Mouse (Mus musculus) intestine, embryonic 16.5 days (tissue): ENCODE data around the gene Cmya5. TPM values are rescaled to one million over a fixed set of nuclear protein-coding genes. Genes with fewer than 3 reads are reported as not detected.

Experiments
- ATAC-seq: fragments of 200-750 bp; cut with Nextera tagmentation; 2 replicates; pipeline ENCODE4 v1.8.0; 2017; ENCODE audit warnings: moderate TSS enrichment, moderate library complexity
- H3K27ac ChIP-seq: fragments of 300-500 bp; sonication (generic); 2 replicates; pipeline ENCODE4 v1.5.1; 2014; ENCODE audit warnings: mild to moderate bottlenecking, low read length
- H3K27me3 ChIP-seq: fragments of 300-500 bp; sonication (generic); replicated peaks from 2 replicates; pipeline ENCODE4 v1.6.1; 2014; ENCODE audit warnings: low read length, control low read depth, mixed read lengths; ENCODE audit not compliant: control insufficient read depth, insufficient read depth
- H3K36me3 ChIP-seq: fragments of 300-500 bp; sonication (generic); 2 replicates; pipeline ENCODE4 v1.6.1; 2014; ENCODE audit warnings: low read length, control low read depth; ENCODE audit not compliant: control insufficient read depth, insufficient read depth
- H3K4me1 ChIP-seq: fragments of 300-500 bp; sonication (generic); 2 replicates; pipeline ENCODE4 v1.6.1; 2014; ENCODE audit warnings: low read length, control low read depth, mixed read lengths; ENCODE audit not compliant: control insufficient read depth, insufficient read depth
- H3K4me2 ChIP-seq: fragments of 300-500 bp; sonication (generic); 2 replicates; pipeline ENCODE4 v1.6.1; 2014; ENCODE audit warnings: low read depth, low read length, control low read depth
- H3K4me3 ChIP-seq: fragments of 300-500 bp; sonication (generic); 2 replicates; pipeline ENCODE4 v1.5.1; 2014; ENCODE audit warnings: mild to moderate bottlenecking, low read length
- H3K9ac ChIP-seq: fragments of 300-500 bp; sonication (generic); 2 replicates; pipeline ENCODE4 v1.6.1; 2014; ENCODE audit warnings: low read depth, low read length
- H3K9me3 ChIP-seq: fragments of 300-500 bp; sonication (generic); 2 replicates; pipeline ENCODE4 v1.6.1; 2016; ENCODE audit warnings: low read length, control low read depth; ENCODE audit not compliant: control insufficient read depth
- WGBS: fragments of 180-500 bp; shearing (Covaris S2); extraction: QIAGEN DNeasy Blood & Tissue Kit; methylation state at CpG from one replicate; pipeline ENCODE4 v1.1.7; 2014; 5-methylcytosine and 5-hydroxymethylcytosine counted together
- polyA plus RNA-seq: library from polyadenylated mRNA; unstranded; fragments of >200 nt; fragmentation: Nextera tagmentation; extraction: Ambion mirVana; gene quantifications from 2 replicates; pipeline ENCODE4 v1.2.1, GENCODE M21; 2015

Cmya5 gene
- polyA plus RNA-seq, 1 experiment from 2014 or later: 0.05 TPM

GRCm38 (mm10) chr13:93163303-93163702, 18.8 kb upstream of the Cmya5 start:
- ATAC-seq: no peak
- no peak overlapping the region for H3K4me3 ChIP-seq
- no peak overlapping the region for H3K9ac ChIP-seq
- WGBS: 94% methylated on average over 4 of the region's 4 CpGs
- H3K4me2 ChIP-seq: no peak overlapping the region
- H3K9me3 ChIP-seq: no peaks in the 10 kb centered on the region
- H3K27me3 ChIP-seq: no peaks in the 10 kb centered on the region
- no peak overlapping the region for H3K27ac ChIP-seq
- no peaks in the 10 kb centered on the region for H3K4me1 ChIP-seq
- 0 out of 2 replicates have a peak, but pooled peaks cover 10% of the 10 kb centered on the region for H3K36me3 ChIP-seq

GRCm38 (mm10) chr13:93162456-93162855, 17.9 kb upstream of the Cmya5 start:
- no peaks in the 10 kb centered on the region for H3K9me3 ChIP-seq
- no peaks in the 10 kb centered on the region for H3K4me1 ChIP-seq
- H3K27ac ChIP-seq: no peak overlapping the region
- 0 out of 2 replicates have a peak, but pooled peaks cover 10% of the 10 kb centered on the region for H3K36me3 ChIP-seq
- H3K4me3 ChIP-seq: no peak overlapping the region
- H3K27me3 ChIP-seq: no peaks in the 10 kb centered on the region
- H3K4me2 ChIP-seq: no peak overlapping the region
- no peak overlapping the region for H3K9ac ChIP-seq
- no peak for ATAC-seq

GRCm38 (mm10) chr13:93158261-93158660, 13.7 kb upstream of the Cmya5 start:
- H3K27me3 ChIP-seq: no peaks in the 10 kb centered on the region
- 89% methylated on average over 6 of the region's 6 CpGs for WGBS
- no peak overlapping the region for H3K4me2 ChIP-seq
- no peak overlapping the region for H3K4me3 ChIP-seq
- no peaks in the 10 kb centered on the region for H3K4me1 ChIP-seq
- H3K36me3 ChIP-seq: 0 out of 2 replicates have a peak, but pooled peaks cover 5% of the 10 kb centered on the region
- H3K9me3 ChIP-seq: no peaks in the 10 kb centered on the region
- H3K27ac ChIP-seq: no peak overlapping the region
- no peak for ATAC-seq
- H3K9ac ChIP-seq: no peak overlapping the region

- Histone ChIP-seq H3K4me2 (no peak overlapping the region), H3K27me3 (no peaks in the 10 kb centered on the region), H3K27ac (no peak overlapping the region), H3K9me3 (no peaks in the 10 kb centered on the region), H3K4me3 (no peak overlapping the region), H3K4me1 (no peaks in the 10 kb centered on the region), H3K9ac (no peak overlapping the region), H3K36me3 (peaks cover 3% of the 10 kb centered on the region; the same call in 1 of the 2 replicates)
- no peak for ATAC-seq
- 85% methylated on average over 1 of the region's 1 CpGs for WGBS
These were observed 8.8 kb upstream of the Cmya5 start for GRCm38 (mm10) chr13:93153280-93153679.

GRCm38 (mm10) chr13:93143819-93144283, 673 bp downstream of the Cmya5 start:
- H3K9ac ChIP-seq: peak overlapping the region; percentile 72
- H3K4me2 ChIP-seq: peak overlapping the region; percentile 95
- WGBS: 21% methylated on average over 11 of the region's 11 CpGs
- no peaks in the 10 kb centered on the region for H3K9me3 ChIP-seq
- H3K4me3 ChIP-seq: peak overlapping the region; percentile 66
- peaks cover 6% of the 10 kb centered on the region; the same call in 1 of the 2 replicates for H3K4me1 ChIP-seq
- no peaks in the 10 kb centered on the region for H3K36me3 ChIP-seq
- no peak overlapping the region for H3K27ac ChIP-seq
- H3K27me3 ChIP-seq: no peaks in the 10 kb centered on the region
- ATAC-seq: peak; percentile 87

GRCm38 (mm10) chr13:93141184-93141583, 3.3 kb downstream of the Cmya5 start:
- no peak overlapping the region for H3K4me2 ChIP-seq
- H3K27ac ChIP-seq: no peak overlapping the region
- no peak for ATAC-seq
- no peak overlapping the region for H3K9ac ChIP-seq
- H3K4me3 ChIP-seq: no peak overlapping the region
- H3K27me3 ChIP-seq: no peaks in the 10 kb centered on the region
- H3K36me3 ChIP-seq: no peaks in the 10 kb centered on the region
- peaks cover 6% of the 10 kb centered on the region; the same call in 1 of the 2 replicates for H3K4me1 ChIP-seq
- 96% methylated on average over 6 of the region's 6 CpGs for WGBS
- H3K9me3 ChIP-seq: no peaks in the 10 kb centered on the region

GRCm38 (mm10) chr13:93138059-93138458, 6.5 kb downstream of the Cmya5 start:
- Histone ChIP-seq H3K4me1 (no peaks in the 10 kb centered on the region), H3K4me3 (no peak overlapping the region), H3K27ac (no peak overlapping the region), H3K36me3 (no peaks in the 10 kb centered on the region), H3K9ac (no peak overlapping the region), H3K4me2 (no peak overlapping the region), H3K9me3 (no peaks in the 10 kb centered on the region), H3K27me3 (no peaks in the 10 kb centered on the region)
- no peak for ATAC-seq
- WGBS: 53% methylated on average over 1 of the region's 1 CpGs

GRCm38 (mm10) chr13:93137098-93137497, 7.4 kb downstream of the Cmya5 start:
- WGBS: 89% methylated on average over 7 of the region's 7 CpGs
- Histone ChIP-seq H3K4me3 (no peak overlapping the region), H3K9ac (no peak overlapping the region), H3K27me3 (no peaks in the 10 kb centered on the region), H3K36me3 (no peaks in the 10 kb centered on the region), H3K4me1 (no peaks in the 10 kb centered on the region), H3K27ac (no peak overlapping the region), H3K9me3 (no peaks in the 10 kb centered on the region), H3K4me2 (no peak overlapping the region)
- no peak for ATAC-seq

- H3K4me2 ChIP-seq: no peak overlapping the region
- no peaks in the 10 kb centered on the region for H3K9me3 ChIP-seq
- no peak overlapping the region for H3K9ac ChIP-seq
- no peaks in the 10 kb centered on the region for H3K36me3 ChIP-seq
- 91% methylated on average over 1 of the region's 1 CpGs for WGBS
- ATAC-seq: no peak
- no peak overlapping the region for H3K27ac ChIP-seq
- no peaks in the 10 kb centered on the region for H3K4me1 ChIP-seq
- H3K27me3 ChIP-seq: no peaks in the 10 kb centered on the region
- no peak overlapping the region for H3K4me3 ChIP-seq
These were observed 8.3 kb downstream of the Cmya5 start for GRCm38 (mm10) chr13:93136251-93136650.

- Histone ChIP-seq H3K9ac (no peak overlapping the region), H3K4me3 (no peak overlapping the region), H3K4me2 (no peak overlapping the region), H3K27me3 (no peaks in the 10 kb centered on the region), H3K9me3 (no peaks in the 10 kb centered on the region), H3K27ac (no peak overlapping the region), H3K36me3 (no peaks in the 10 kb centered on the region), H3K4me1 (no peaks in the 10 kb centered on the region)
- 82% methylated on average over 2 of the region's 2 CpGs for WGBS
- ATAC-seq: no peak
These were observed 9.0 kb downstream of the Cmya5 start for GRCm38 (mm10) chr13:93135501-93135900.
